Mouse (Mus musculus) forebrain, postnatal 0 days (tissue): ENCODE results near the gene Tmem101. TPM values are rescaled to one million over a fixed set of nuclear protein-coding genes. Genes with fewer than 3 reads are reported as not detected.

Source experiments
- ATAC-seq: fragments of 200-750 bp; cut with Nextera tagmentation; 2 replicates; pipeline ENCODE4 v1.8.0; 2017; ENCODE audit warnings: mild to moderate bottlenecking, moderate library complexity
- DNase-seq: peaks from one replicate; pipeline ENCODE4 v3.0.0-alpha.2; 2015
- H3K27ac ChIP-seq: fragments of 300-500 bp; sonication (generic); 2 replicates; pipeline ENCODE4 v1.5.1; 2014; ENCODE audit warnings: low read depth, mild to moderate bottlenecking, antibody characterized with exemption, low read length, moderate library complexity, mixed read lengths
- H3K27me3 ChIP-seq: fragments of 300-500 bp; sonication (generic); 2 replicates; pipeline ENCODE4 v1.6.1; 2014; ENCODE audit warnings: mild to moderate bottlenecking, low read length, mixed read lengths; ENCODE audit not compliant: insufficient read depth
- H3K36me3 ChIP-seq: fragments of 300-500 bp; sonication (generic); 2 replicates; pipeline ENCODE4 v1.6.1; 2014; ENCODE audit warnings: mild to moderate bottlenecking, moderate library complexity; ENCODE audit not compliant: insufficient read depth
- H3K4me1 ChIP-seq: fragments of 300-500 bp; sonication (generic); 2 replicates; pipeline ENCODE4 v1.6.1; 2014; ENCODE audit warnings: antibody characterized with exemption; ENCODE audit not compliant: insufficient read depth
- H3K4me2 ChIP-seq: fragments of 300-500 bp; sonication (generic); 2 replicates; pipeline ENCODE4 v1.6.1; 2014; ENCODE audit warnings: low read depth, mild to moderate bottlenecking, moderate library complexity
- H3K4me3 ChIP-seq: fragments of 300-500 bp; sonication (generic); 2 replicates; pipeline ENCODE4 v1.5.1; 2014; ENCODE audit warnings: low read depth, low read length, mixed read lengths
- H3K9ac ChIP-seq: fragments of 300-500 bp; sonication (generic); 2 replicates; pipeline ENCODE4 v1.6.1; 2014; ENCODE audit warnings: mild to moderate bottlenecking
- H3K9me3 ChIP-seq: fragments of 300-500 bp; sonication (generic); 2 replicates; pipeline ENCODE4 v1.6.1; 2016; ENCODE audit warnings: low read length
- CTCF ChIP-seq: sonication (generic); IDR thresholded peaks from 2 replicates; pipeline ENCODE4 v1.5.1; 2016; ENCODE audit warnings: antibody characterized with exemption, control low read depth, low read depth
- WGBS: fragments of 180-500 bp; shearing (Covaris S2); extraction: QIAGEN DNeasy Blood & Tissue Kit; methylation state at CpG from one replicate; pipeline ENCODE4 v1.1.7; 2014; 5-methylcytosine and 5-hydroxymethylcytosine counted together
- polyA plus RNA-seq: library from polyadenylated mRNA; unstranded; fragments of >200 nt; fragmentation: Nextera tagmentation; extraction: Ambion mirVana; gene quantifications from 2 replicates; pipeline ENCODE4 v1.2.1, GENCODE M21; 2015
- total RNA-seq: library from RNA; depleted of rRNA; stranded (reverse); fragments of >200 nt; gene quantifications from 2 replicates; pipeline ENCODE4 v1.2.3, GENCODE M21; 2014

Tmem101 gene
- total and polyA plus RNA-seq, 2 experiments from 2014 or later, result 38.2 to 44.4 TPM

GRCm38 (mm10) chr11:102140508-102140907 is 15.7 kb downstream of the Tmem101 start:
- no peak overlapping the region for H3K4me3 ChIP-seq
- no peak overlapping the region for H3K27ac ChIP-seq
- H3K9me3 ChIP-seq, result no peaks in the 10 kb centered on the region
- no peaks in the 10 kb centered on the region for H3K36me3 ChIP-seq
- H3K4me2 ChIP-seq, result no peak overlapping the region
- DNase-seq, result peak; percentile 84
- TF ChIP-seq CTCF, result peak; percentile 88
- no peaks in the 10 kb centered on the region for H3K4me1 ChIP-seq
- no peak overlapping the region for H3K9ac ChIP-seq
- ATAC-seq, result no peak
- peaks cover 15% of the 10 kb centered on the region for H3K27me3 ChIP-seq
- WGBS, result 3% methylated on average over 5 of the region's 5 CpGs

- DNase-seq (peak; percentile 86), ATAC-seq (peak; percentile 76)
- Histone ChIP-seq H3K27ac (no peak overlapping the region), H3K4me1 (no peaks in the 10 kb centered on the region), H3K9ac (no peak overlapping the region), H3K9me3 (no peaks in the 10 kb centered on the region), H3K4me3 (no peak overlapping the region), H3K36me3 (no peaks in the 10 kb centered on the region), H3K4me2 (peak overlapping the region; percentile 41), H3K27me3 (peaks cover 3% of the 10 kb centered on the region; the same call in 1 of the 2 replicates)
- WGBS, result under 1% methylated on average over 18 of the region's 18 CpGs
- peak; percentile 96 for TF ChIP-seq CTCF
Measured at GRCm38 (mm10) chr11:102138447-102138740, 17.8 kb downstream of the Tmem101 start.

GRCm38 (mm10) chr11:102137625-102138446 is 18.4 kb downstream of the Tmem101 start:
- Histone ChIP-seq H3K4me1 (no peaks in the 10 kb centered on the region), H3K27me3 (no peaks in the 10 kb centered on the region; the same call in 1 of the 2 replicates), H3K4me2 (peak overlapping the region; percentile 41), H3K36me3 (no peaks in the 10 kb centered on the region), H3K9me3 (no peaks in the 10 kb centered on the region), H3K4me3 (no peak overlapping the region), H3K9ac (no peak overlapping the region), H3K27ac (no peak overlapping the region)
- ATAC-seq (no peak), DNase-seq (no peak)
- no peak for TF ChIP-seq CTCF
- 48% methylated on average over 13 of the region's 13 CpGs for WGBS

GRCm38 (mm10) chr11:102134516-102134915 is 21.7 kb downstream of the Tmem101 start:
- no peak for DNase-seq
- Histone ChIP-seq H3K4me1 (no peaks in the 10 kb centered on the region), H3K27ac (no peak overlapping the region), H3K9ac (no peak overlapping the region), H3K36me3 (no peaks in the 10 kb centered on the region), H3K27me3 (no peaks in the 10 kb centered on the region; the same call in 1 of the 2 replicates), H3K4me2 (no peak overlapping the region), H3K9me3 (no peaks in the 10 kb centered on the region), H3K4me3 (no peak overlapping the region)
- ATAC-seq, result no peak
- TF ChIP-seq CTCF, result no peak
- WGBS, result 27% methylated on average over 4 of the region's 4 CpGs

- ATAC-seq, result no peak
- Histone ChIP-seq H3K9me3 (no peaks in the 10 kb centered on the region), H3K27ac (no peak overlapping the region), H3K4me3 (no peak overlapping the region), H3K9ac (no peak overlapping the region), H3K4me1 (no peaks in the 10 kb centered on the region), H3K27me3 (no peaks in the 10 kb centered on the region; the same call in 1 of the 2 replicates), H3K36me3 (no peaks in the 10 kb centered on the region), H3K4me2 (no peak overlapping the region)
- WGBS, result 88% methylated on average over 6 of the region's 6 CpGs
- no peak for TF ChIP-seq CTCF
- DNase-seq, result no peak
Measured at GRCm38 (mm10) chr11:102117386-102117785, 38.8 kb downstream of the Tmem101 start.

GRCm38 (mm10) chr11:102116241-102116640 is 40.0 kb downstream of the Tmem101 start:
- no peak for DNase-seq
- no peaks in the 10 kb centered on the region; the same call in 1 of the 2 replicates for H3K27me3 ChIP-seq
- H3K27ac ChIP-seq, result no peak overlapping the region
- no peak overlapping the region for H3K9ac ChIP-seq
- H3K9me3 ChIP-seq, result no peaks in the 10 kb centered on the region
- H3K4me3 ChIP-seq, result no peak overlapping the region
- no peak overlapping the region for H3K4me2 ChIP-seq
- no peaks in the 10 kb centered on the region for H3K4me1 ChIP-seq
- 83% methylated on average over 8 of the region's 8 CpGs for WGBS
- ATAC-seq, result no peak
- TF ChIP-seq CTCF, result no peak
- H3K36me3 ChIP-seq, result no peaks in the 10 kb centered on the region

- H3K9me3 ChIP-seq, result no peaks in the 10 kb centered on the region
- ATAC-seq (no peak), DNase-seq (no peak)
- no peak for TF ChIP-seq CTCF
- H3K4me1 ChIP-seq, result no peaks in the 10 kb centered on the region
- no peak overlapping the region for H3K4me3 ChIP-seq
- no peak overlapping the region for H3K27ac ChIP-seq
- WGBS, result 87% methylated on average over 5 of the region's 5 CpGs
- no peak overlapping the region for H3K4me2 ChIP-seq
- peaks cover 20% of the 10 kb centered on the region for H3K27me3 ChIP-seq
- H3K36me3 ChIP-seq, result no peaks in the 10 kb centered on the region
- H3K9ac ChIP-seq, result no peak overlapping the region
Measured at GRCm38 (mm10) chr11:102111576-102111975, 44.6 kb downstream of the Tmem101 start.
